Mouse (Mus musculus): ENCODE data around the gene Ppp2r5c.

The Ppp2r5c gene

DNA sequence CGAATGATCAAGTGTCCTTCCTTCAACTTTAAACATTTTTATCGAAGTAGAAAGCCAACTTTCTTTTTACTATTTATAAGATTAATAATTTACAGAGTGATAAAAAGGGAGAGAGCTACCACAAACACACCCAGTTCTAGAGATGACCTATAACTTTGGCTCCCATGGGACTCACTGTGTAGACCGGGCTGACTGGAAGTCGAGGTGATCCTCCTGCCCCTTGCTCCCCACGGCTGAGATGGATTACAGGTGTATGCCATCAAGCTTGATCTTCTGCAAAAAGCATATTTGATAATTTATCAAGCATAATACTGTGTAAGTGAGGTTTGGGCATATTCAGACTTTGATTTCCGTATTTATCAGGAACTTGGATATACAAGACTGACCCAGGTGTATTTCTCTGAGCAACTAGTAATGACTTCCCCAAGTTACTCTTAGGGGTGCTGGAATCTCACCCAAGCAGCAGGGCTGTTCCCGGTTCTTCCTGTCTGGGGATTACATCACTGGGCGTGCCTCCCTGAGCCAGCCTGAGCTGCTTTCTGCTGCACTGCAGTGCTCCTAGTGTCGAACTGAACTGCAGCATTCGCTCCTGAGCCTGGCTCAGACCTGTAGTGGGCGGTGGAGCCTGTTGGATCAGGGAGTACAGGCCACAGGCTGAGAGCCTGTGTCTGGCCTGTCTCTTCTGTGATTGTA is 161.7 kb downstream of the Ppp2r5c start:
- no peak for DNase-seq (ENCODE audit: low read depth, low spot score)

DNA sequence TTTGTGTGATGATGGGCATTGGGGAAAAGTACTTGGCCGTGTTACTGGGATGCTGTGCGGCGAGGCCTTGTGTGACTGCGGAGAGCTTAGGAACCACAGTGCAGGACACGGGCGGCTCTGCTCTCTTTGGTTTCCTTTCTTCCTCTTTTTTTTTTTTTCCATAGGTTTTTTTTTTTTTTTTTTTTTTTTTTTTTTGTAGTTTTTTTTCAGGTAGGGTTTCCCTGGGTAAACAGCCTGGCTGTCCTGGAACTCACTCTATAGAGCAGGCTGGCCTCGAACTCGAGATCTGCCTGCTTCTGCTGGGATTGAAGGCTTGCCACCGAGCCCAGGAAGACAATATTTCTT is 162.2 kb downstream of the Ppp2r5c start:
- DNase-seq (ENCODE audit: low read depth, low spot score) = no peak

DNA sequence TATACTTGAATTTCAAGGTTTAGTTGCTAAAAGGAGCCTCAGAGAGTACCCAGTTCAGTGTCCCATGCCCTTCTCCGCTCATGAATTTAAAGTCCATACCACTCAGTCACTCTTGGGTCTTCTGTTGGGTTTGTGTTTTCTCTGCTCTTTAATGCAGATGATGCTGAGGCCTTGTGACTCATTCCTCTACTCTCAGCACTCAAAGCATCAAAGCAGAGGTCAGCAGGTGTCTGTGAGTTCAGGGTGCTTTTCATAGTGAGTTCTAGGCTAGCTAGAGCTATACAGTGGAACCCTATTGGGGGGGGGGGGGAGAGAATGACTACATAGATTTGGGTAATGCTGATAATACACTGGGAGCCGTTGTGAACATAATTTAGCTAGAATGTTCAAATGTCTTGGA is 163.8 kb downstream of the Ppp2r5c start:
- DNase-seq (ENCODE audit: low read depth, low spot score) = no peak

DNA sequence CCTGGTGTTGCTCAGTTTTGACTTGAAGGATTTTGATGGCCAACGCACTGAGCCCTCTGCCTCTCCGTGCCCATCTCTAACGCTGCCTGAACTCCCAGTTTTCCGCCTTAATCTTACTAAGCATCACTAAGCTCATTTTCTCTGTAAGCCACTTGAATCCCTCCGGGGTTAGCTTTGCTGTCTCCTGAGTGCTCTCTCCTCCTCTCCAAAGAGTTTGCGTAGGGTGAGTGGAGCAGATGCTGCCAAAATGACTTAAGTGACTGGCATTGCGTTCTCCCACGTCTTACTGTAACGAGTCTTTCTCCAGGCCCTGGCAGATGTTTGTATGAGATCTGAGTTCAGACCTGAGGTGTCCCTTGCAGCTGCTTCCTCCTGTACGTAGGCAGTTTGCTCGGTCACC is 183.1 kb downstream of the Ppp2r5c start:
- DNase-seq (ENCODE audit: low read depth, low spot score) = no peak

All from brain, embryonic 18.5 days (tissue).